Mouse (Mus musculus) brain, embryonic 14.5 days (tissue): ENCODE data around the gene Rbm15b.

ENCODE experiments used
- CTCF ChIP-seq: fragments of 200-500 bp; IDR thresholded peaks from 2 replicates; pipeline ENCODE4 v1.5.1; 2012; ENCODE audit warnings: inconsistent platforms, mild to moderate bottlenecking, moderate library complexity, borderline replicate concordance; ENCODE audit not compliant: insufficient read depth, insufficient read length; ENCODE audit errors: extremely low read depth
- POLR2A ChIP-seq: fragments of 200-500 bp; IDR thresholded peaks from 2 replicates; pipeline ENCODE4 v1.6.1; 2012; ENCODE audit warnings: mild to moderate bottlenecking, inconsistent platforms, borderline replicate concordance; ENCODE audit not compliant: poor library complexity, insufficient read depth, insufficient read length, severe bottlenecking; ENCODE audit errors: extremely low read depth

DNA sequence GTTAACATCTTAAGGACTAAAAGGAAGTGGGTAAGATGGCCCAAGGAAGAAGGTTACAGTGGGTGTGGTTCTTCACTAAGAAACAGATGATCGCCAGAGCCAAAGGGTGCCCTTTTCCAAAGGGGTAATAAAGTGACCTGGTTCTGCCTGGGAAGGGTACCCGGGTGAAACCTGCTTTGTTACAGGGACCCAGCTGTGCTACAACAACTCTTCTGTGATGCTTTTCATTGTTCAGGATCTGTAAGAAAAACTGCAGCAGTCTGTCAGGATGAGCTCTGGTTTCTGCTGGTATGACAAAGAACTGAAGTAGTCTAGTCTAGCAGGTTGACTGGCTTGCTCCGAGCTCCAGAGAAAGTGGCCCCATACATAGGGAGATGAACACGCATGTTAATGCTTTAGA is 5.1 kb downstream of the Rbm15b start:
- TF ChIP-seq POLR2A (no peak), CTCF (no peak)
